Mouse (Mus musculus): ENCODE measurements around the gene Mrpl37. TPM values are rescaled to one million over a fixed set of nuclear protein-coding genes. Genes with fewer than 3 reads are reported as not detected.
A peak's percentile ranks its signal among the peaks of the same experiment; 100 is the strongest.
"Not testable (repeated sequence)": the region's sequence is repeated elsewhere in the genome, so short reads cannot be mapped to it uniquely, and the experiment has no call there.

Mrpl37 gene
- 122 and 124 TPM in 2 replicates for polyA plus RNA-seq (2014; fragmentation: Nextera tagmentation; extraction: Ambion mirVana)

DNA sequence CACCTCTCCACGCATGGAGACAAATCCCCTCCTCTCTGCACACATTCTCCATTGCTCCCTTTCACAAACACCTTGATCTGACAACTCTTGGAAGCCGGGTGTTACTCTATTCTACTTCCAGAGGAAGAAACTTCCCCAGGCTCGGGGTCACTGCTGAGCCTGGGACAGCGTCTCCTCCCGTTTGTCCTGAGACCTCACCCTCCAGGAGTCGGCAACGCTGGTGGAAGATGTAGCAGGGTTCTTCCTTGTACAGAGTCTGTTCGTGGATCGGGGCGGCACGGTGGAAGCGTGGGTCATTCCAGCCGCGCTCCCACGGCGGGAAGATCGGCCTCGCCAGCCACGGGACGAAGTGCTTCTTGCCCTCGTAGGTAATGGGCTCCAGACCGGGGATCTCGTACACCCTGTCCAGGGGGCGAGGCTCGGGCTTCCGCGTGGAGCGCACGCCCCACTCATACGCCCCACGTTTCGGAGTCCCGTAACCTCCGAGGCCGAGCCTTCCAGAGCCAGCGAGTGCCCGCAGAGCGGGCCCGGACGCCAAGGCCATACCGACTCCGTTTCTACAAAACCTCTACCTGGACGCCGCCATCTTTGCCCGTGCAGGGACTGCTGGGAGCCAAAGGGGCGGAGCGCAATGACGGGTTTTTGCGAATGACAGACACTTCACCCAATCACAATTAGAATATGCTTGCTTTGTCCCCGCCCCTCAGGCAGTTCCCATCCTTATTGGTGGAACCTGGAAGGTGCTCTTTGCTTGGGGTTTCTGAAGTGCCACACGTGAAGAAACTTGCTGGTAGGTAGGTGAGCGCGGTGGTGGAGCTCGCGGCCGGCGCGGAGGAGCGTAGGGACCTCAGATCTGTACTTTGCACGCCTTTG, at the start of gene Mrpl37, which contains the start of gene Cyb5rl:
Mrpl37 (minus strand) TSS at position 617 of the 873 bp plus-strand sequence.
Cyb5rl (plus strand) TSS at position 737 of the 873 bp plus-strand sequence.
- H3K9ac ChIP-seq (ENCODE audit: low read length) = peak within 1 kb of the TSS; percentile 71
- no peaks in the 10 kb centered on the region for H3K27me3 ChIP-seq (ENCODE audit: control insufficient read depth, insufficient read depth, low read length)
- DNase-seq (ENCODE audit: low spot score) (peak; percentile 93), ATAC-seq (ENCODE audit: insufficient read depth, low FRiP score, low TSS enrichment) (peak; percentile 97)
- H3K9me3 ChIP-seq (ENCODE audit: control insufficient read depth, low read length) = no peaks in the 10 kb centered on the region
- peaks cover 9% of the 10 kb centered on the region for H3K4me1 ChIP-seq (ENCODE audit: control insufficient read depth, insufficient read depth, low read length)
- H3K4me2 ChIP-seq (ENCODE audit: low read depth) = peak within 1 kb of the TSS; percentile 97
- H3K27ac ChIP-seq (ENCODE audit: low read depth, low read length) = no peak within 1 kb of the TSS
- H3K36me3 ChIP-seq (ENCODE audit: control insufficient read depth, insufficient read depth, low read length) = peaks cover 6% of the 10 kb centered on the region
- H3K4me3 ChIP-seq (ENCODE audit: low read depth, low read length) = peak within 1 kb of the TSS; percentile 67
- WGBS = under 1% methylated on average over 60 of the region's 60 CpGs

DNA sequence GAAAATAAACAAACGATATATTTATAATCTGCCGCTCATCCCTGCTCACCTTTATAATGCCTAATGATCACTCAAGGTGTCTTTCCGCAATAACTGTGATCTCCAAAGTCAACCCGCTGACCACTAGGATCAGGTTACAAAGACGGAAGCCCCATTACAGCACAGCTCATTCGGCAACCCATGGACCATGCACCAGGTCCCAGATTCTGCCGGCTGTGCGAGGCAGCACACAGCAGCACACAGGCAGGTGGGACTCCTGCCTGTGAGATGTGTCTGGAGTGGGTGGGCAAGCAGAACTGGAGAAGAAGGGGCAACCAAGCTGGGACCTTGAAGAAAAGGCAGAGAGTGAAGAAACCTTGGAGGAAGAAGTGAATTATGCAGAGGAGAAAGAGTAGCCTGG, 47.6 kb upstream of the Mrpl37 start:
- no peaks in the 10 kb centered on the region for H3K36me3 ChIP-seq (ENCODE audit: control insufficient read depth, insufficient read depth, low read length)
- 43% methylated on average over 8 of the region's 8 CpGs for WGBS
- H3K4me3 ChIP-seq (ENCODE audit: low read depth, low read length) = no peak overlapping the region
- H3K9ac ChIP-seq (ENCODE audit: low read length) = no peak overlapping the region
- no peak overlapping the region for H3K4me2 ChIP-seq (ENCODE audit: low read depth)
- ATAC-seq (ENCODE audit: insufficient read depth, low FRiP score, low TSS enrichment) (no peak), DNase-seq (ENCODE audit: low spot score) (no peak)
- H3K9me3 ChIP-seq (ENCODE audit: control insufficient read depth, low read length) = no peaks in the 10 kb centered on the region
- no peaks in the 10 kb centered on the region for H3K27me3 ChIP-seq (ENCODE audit: control insufficient read depth, insufficient read depth, low read length)
- H3K27ac ChIP-seq (ENCODE audit: low read depth, low read length) = no peak overlapping the region
- 0 out of 2 replicates have a peak, but pooled peaks cover 3% of the 10 kb centered on the region for H3K4me1 ChIP-seq (ENCODE audit: control insufficient read depth, insufficient read depth, low read length)

GRCm38 (mm10) chr4:107109181-107109580, 42.5 kb upstream of the Mrpl37 start:
- not testable (repeated sequence) for H3K4me2 ChIP-seq (ENCODE audit: low read depth); H3K36me3 ChIP-seq (ENCODE audit: control insufficient read depth, insufficient read depth, low read length); H3K9ac ChIP-seq (ENCODE audit: low read length); H3K4me3 ChIP-seq (ENCODE audit: low read depth, low read length); ATAC-seq (ENCODE audit: insufficient read depth, low FRiP score, low TSS enrichment); DNase-seq (ENCODE audit: low spot score); H3K27me3 ChIP-seq (ENCODE audit: control insufficient read depth, insufficient read depth, low read length); H3K9me3 ChIP-seq (ENCODE audit: control insufficient read depth, low read length)
- Histone ChIP-seq H3K4me1 (ENCODE audit: control insufficient read depth, insufficient read depth, low read length) (peaks cover 18% of the 10 kb centered on the region), H3K27ac (ENCODE audit: low read depth, low read length) (peak overlapping the region; percentile 24; the same call in 1 of the 2 replicates)
- 93% methylated on average over 6 of the region's 6 CpGs for WGBS

- no peaks in the 10 kb centered on the region for H3K9me3 ChIP-seq (ENCODE audit: control insufficient read depth, low read length)
- peak overlapping the region; percentile 35; the same call in 1 of the 2 replicates for H3K9ac ChIP-seq (ENCODE audit: low read length)
- H3K4me1 ChIP-seq (ENCODE audit: control insufficient read depth, insufficient read depth, low read length) = peaks cover 18% of the 10 kb centered on the region
- DNase-seq (ENCODE audit: low spot score) (peak; percentile 66), ATAC-seq (ENCODE audit: insufficient read depth, low FRiP score, low TSS enrichment) (peak; percentile 92)
- H3K27ac ChIP-seq (ENCODE audit: low read depth, low read length) = peak overlapping the region; percentile 90
- 0 out of 2 replicates have a peak overlapping the region, but pooled peaks have one; percentile 8 for H3K4me2 ChIP-seq (ENCODE audit: low read depth)
- no peak overlapping the region for H3K4me3 ChIP-seq (ENCODE audit: low read depth, low read length)
- H3K27me3 ChIP-seq (ENCODE audit: control insufficient read depth, insufficient read depth, low read length) = no peaks in the 10 kb centered on the region
- H3K36me3 ChIP-seq (ENCODE audit: control insufficient read depth, insufficient read depth, low read length) = no peaks in the 10 kb centered on the region
- 15% methylated on average over 13 of the region's 13 CpGs for WGBS
These were observed 41.6 kb upstream of the Mrpl37 start for GRCm38 (mm10) chr4:107108291-107108731.

GRCm38 (mm10) chr4:107106777-107107176, 40.1 kb upstream of the Mrpl37 start:
- H3K9ac ChIP-seq (ENCODE audit: low read length) = no peak overlapping the region
- peaks cover 22% of the 10 kb centered on the region for H3K4me1 ChIP-seq (ENCODE audit: control insufficient read depth, insufficient read depth, low read length)
- H3K36me3 ChIP-seq (ENCODE audit: control insufficient read depth, insufficient read depth, low read length) = no peaks in the 10 kb centered on the region
- no peaks in the 10 kb centered on the region for H3K27me3 ChIP-seq (ENCODE audit: control insufficient read depth, insufficient read depth, low read length)
- no peak for DNase-seq (ENCODE audit: low spot score)
- 84% methylated on average over 16 of the region's 16 CpGs for WGBS
- no peak overlapping the region for H3K4me2 ChIP-seq (ENCODE audit: low read depth)
- 0 out of 2 replicates have a peak overlapping the region, but pooled peaks have one; percentile 0 for H3K27ac ChIP-seq (ENCODE audit: low read depth, low read length)
- ATAC-seq (ENCODE audit: insufficient read depth, low FRiP score, low TSS enrichment) = no peak
- H3K4me3 ChIP-seq (ENCODE audit: low read depth, low read length) = no peak overlapping the region
- H3K9me3 ChIP-seq (ENCODE audit: control insufficient read depth, low read length) = no peaks in the 10 kb centered on the region

DNA sequence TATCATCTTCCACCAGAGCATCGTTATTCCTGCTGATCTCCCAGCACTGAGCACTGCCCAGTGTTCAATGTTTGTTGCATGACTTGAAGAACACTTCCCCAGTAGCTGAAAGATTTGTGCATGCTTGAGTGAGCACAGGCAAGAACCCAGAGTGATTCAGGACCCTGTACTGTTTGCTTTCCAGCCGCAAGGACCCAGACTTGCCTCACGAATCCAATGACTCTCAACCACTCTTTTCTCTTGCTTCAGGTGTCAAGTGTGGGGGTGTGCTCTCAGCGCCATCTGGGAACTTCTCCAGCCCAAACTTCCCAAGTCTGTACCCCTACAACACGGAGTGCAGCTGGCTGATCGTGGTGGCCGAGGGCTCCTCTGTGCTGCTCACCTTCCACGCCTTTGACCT, 35.6 kb upstream of the Mrpl37 start:
- Histone ChIP-seq H3K9me3 (ENCODE audit: control insufficient read depth, low read length) (no peaks in the 10 kb centered on the region), H3K27me3 (ENCODE audit: control insufficient read depth, insufficient read depth, low read length) (no peaks in the 10 kb centered on the region), H3K27ac (ENCODE audit: low read depth, low read length) (0 out of 2 replicates have a peak overlapping the region, but pooled peaks have one; percentile 14), H3K4me2 (ENCODE audit: low read depth) (no peak overlapping the region), H3K4me1 (ENCODE audit: control insufficient read depth, insufficient read depth, low read length) (peaks cover 10% of the 10 kb centered on the region), H3K9ac (ENCODE audit: low read length) (no peak overlapping the region), H3K4me3 (ENCODE audit: low read depth, low read length) (no peak overlapping the region), H3K36me3 (ENCODE audit: control insufficient read depth, insufficient read depth, low read length) (no peaks in the 10 kb centered on the region)
- WGBS = 74% methylated on average over 8 of the region's 8 CpGs
- no peak for DNase-seq (ENCODE audit: low spot score)
- no peak for ATAC-seq (ENCODE audit: insufficient read depth, low FRiP score, low TSS enrichment)

DNA sequence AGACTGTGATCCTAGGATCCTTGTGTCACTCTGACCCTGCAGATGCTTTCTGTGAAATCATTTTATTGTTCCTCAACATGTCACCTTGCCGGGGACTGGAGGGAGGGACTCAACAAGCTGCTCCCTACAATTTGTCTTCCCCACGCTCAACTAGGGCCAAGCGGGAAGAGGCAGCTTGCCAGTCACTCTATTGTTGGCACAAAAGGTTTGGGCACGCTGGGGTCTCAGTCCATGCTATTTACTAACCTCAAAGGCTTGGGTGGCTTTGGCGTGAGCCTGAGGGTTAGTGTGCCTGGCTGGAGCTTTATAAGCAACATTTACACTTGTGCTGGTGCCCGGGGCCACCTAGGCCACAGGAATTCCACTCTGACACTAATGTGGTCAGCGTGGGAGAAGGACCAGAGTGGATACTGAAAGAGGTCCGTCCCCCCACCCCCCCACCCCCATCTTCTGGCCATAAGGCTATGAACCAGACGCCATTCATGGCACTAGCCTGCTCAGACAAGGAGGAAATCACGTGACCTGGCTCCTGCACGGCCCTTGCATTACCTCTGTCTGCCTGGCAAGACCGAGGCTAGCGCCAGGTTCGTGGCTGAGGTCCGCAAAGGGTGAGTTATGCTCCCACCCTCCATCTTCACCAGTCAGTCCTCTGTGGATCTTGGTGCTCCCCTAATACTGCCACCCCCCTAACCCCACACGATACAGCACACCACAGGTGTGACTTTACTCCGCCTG, 32.3 kb upstream of the Mrpl37 start:
- no peak overlapping the region for H3K27ac ChIP-seq (ENCODE audit: low read depth, low read length)

GRCm38 (mm10) chr4:107098375-107098774, 31.7 kb upstream of the Mrpl37 start:
- ATAC-seq (ENCODE audit: insufficient read depth, low FRiP score, low TSS enrichment) (no peak), DNase-seq (ENCODE audit: low spot score) (no peak)
- no peak overlapping the region for H3K4me3 ChIP-seq (ENCODE audit: low read depth, low read length)
- no peaks in the 10 kb centered on the region for H3K27me3 ChIP-seq (ENCODE audit: control insufficient read depth, insufficient read depth, low read length)
- peaks cover 16% of the 10 kb centered on the region for H3K4me1 ChIP-seq (ENCODE audit: control insufficient read depth, insufficient read depth, low read length)
- no peak overlapping the region for H3K9ac ChIP-seq (ENCODE audit: low read length)
- 69% methylated on average over 10 of the region's 10 CpGs for WGBS
- no peaks in the 10 kb centered on the region for H3K9me3 ChIP-seq (ENCODE audit: control insufficient read depth, low read length)
- H3K4me2 ChIP-seq (ENCODE audit: low read depth) = no peak overlapping the region
- no peaks in the 10 kb centered on the region for H3K36me3 ChIP-seq (ENCODE audit: control insufficient read depth, insufficient read depth, low read length)
- H3K27ac ChIP-seq (ENCODE audit: low read depth, low read length) = no peak overlapping the region

More for the DNA sequence above, 32.3 kb upstream of the Mrpl37 start:
- peaks cover 16% of the 10 kb centered on the region for H3K4me1 ChIP-seq (ENCODE audit: control insufficient read depth, insufficient read depth, low read length)
- no peak overlapping the region for H3K9ac ChIP-seq (ENCODE audit: low read length)
- ATAC-seq (ENCODE audit: insufficient read depth, low FRiP score, low TSS enrichment) (no peak), DNase-seq (ENCODE audit: low spot score) (no peak)
- H3K36me3 ChIP-seq (ENCODE audit: control insufficient read depth, insufficient read depth, low read length) = no peaks in the 10 kb centered on the region
- no peaks in the 10 kb centered on the region for H3K27me3 ChIP-seq (ENCODE audit: control insufficient read depth, insufficient read depth, low read length)
- WGBS = 72% methylated on average over 17 of the region's 17 CpGs
- H3K4me3 ChIP-seq (ENCODE audit: low read depth, low read length) = no peak overlapping the region
- no peak overlapping the region for H3K4me2 ChIP-seq (ENCODE audit: low read depth)
- no peaks in the 10 kb centered on the region for H3K9me3 ChIP-seq (ENCODE audit: control insufficient read depth, low read length)
